Mouse (Mus musculus) liver, adult 2 months (tissue): ENCODE data around the gene Guca1b.

ENCODE experiments used
- CTCF ChIP-seq: fragments of 200-500 bp; IDR thresholded peaks from 2 replicates; pipeline ENCODE4 v1.5.1; 2011; ENCODE audit warnings: low read depth, low read length, control low read depth
- POLR2A ChIP-seq: fragments of 200-500 bp; IDR thresholded peaks from 2 replicates; pipeline ENCODE4 v1.6.1; 2011; ENCODE audit warnings: low read length, control low read depth; ENCODE audit not compliant: insufficient read depth; ENCODE audit errors: extremely low read depth

- no peak for TF ChIP-seq POLR2A
- TF ChIP-seq CTCF = no peak
Measured at GRCm38 (mm10) chr17:47395376-47395913, 10.3 kb downstream of the Guca1b start.
